Comparison of ENCODE assay signal across 20 mouse cellular contexts in genomic region chr8:48341692-48342091, GRCm38 (mm10).
A peak's percentile ranks its signal among the peaks of the same experiment; 100 is the strongest.
DNase-seq lines count a peak whose midpoint lies in the region; ATAC-seq lines count a peak whose summit lies in the region.
"Had no signal": no experiment of that assay in that cellular context is flagged by ENCODE, and none has a peak within 500 bp of the region (broad histone marks: within the 10 kb centered on the region; RNA-seq: fewer than 3 reads in every experiment).

No protein-coding gene starts in this region.

- no peak overlapping the region; the same call in 1 of the 2 replicates for H3K4me2 ChIP-seq in midbrain, embryonic 16.5 days (ENCODE audit: low read length)
- H3K4me2 ChIP-seq in midbrain, embryonic 13.5 days (replicated peaks): no peak overlapping the region
- H3K4me2 ChIP-seq: embryonic facial prominence, embryonic 12.5 days; heart, embryonic 13.5 days had no signal

- H3K9me3 ChIP-seq in midbrain, embryonic 10.5 days (replicated peaks): no peaks in the 10 kb centered on the region
- H3K9me3 ChIP-seq in midbrain, embryonic 16.5 days (replicated peaks; ENCODE audit: control insufficient read depth, low read length, poor library complexity, severe bottlenecking): no peaks in the 10 kb centered on the region
- H3K9me3 ChIP-seq in midbrain, embryonic 13.5 days: no peaks in the 10 kb centered on the region
- H3K9me3 ChIP-seq: embryonic facial prominence, embryonic 12.5 days; forebrain, embryonic 15.5 days; heart, embryonic 13.5 days had no signal

- H3K27ac ChIP-seq in midbrain, embryonic 10.5 days (replicated peaks): peak overlapping the region; percentile 72; the same call in 1 of the 2 replicates
- no peak overlapping the region for H3K27ac ChIP-seq in midbrain, embryonic 16.5 days (ENCODE audit: low read length)
- H3K27ac ChIP-seq in midbrain, embryonic 13.5 days: no peak overlapping the region
- H3K27ac ChIP-seq: embryonic facial prominence, embryonic 12.5 days; forebrain, embryonic 15.5 days; heart, embryonic 13.5 days had no signal

- intact Hi-C loops in left cerebral cortex, postnatal 4 days (cut with DNase I): no loop called here

- H3K4me3 ChIP-seq in midbrain, embryonic 10.5 days: no peak overlapping the region
- no peak overlapping the region for H3K4me3 ChIP-seq in midbrain, embryonic 16.5 days (ENCODE audit: low read depth, low read length)
- H3K4me3 ChIP-seq in midbrain, embryonic 13.5 days (replicated peaks): no peak overlapping the region
- H3K4me3 ChIP-seq: embryonic facial prominence, embryonic 12.5 days; forebrain, embryonic 15.5 days; heart, embryonic 13.5 days had no signal

- H3K4me1 ChIP-seq in midbrain, embryonic 10.5 days: peaks cover 49% of the 10 kb centered on the region
- peaks cover 13% of the 10 kb centered on the region; the same call in 1 of the 2 replicates for H3K4me1 ChIP-seq in midbrain, embryonic 16.5 days (ENCODE audit: control insufficient read depth, insufficient read depth, low read length)
- peaks cover 32% of the 10 kb centered on the region for H3K4me1 ChIP-seq in midbrain, embryonic 13.5 days (replicated peaks)
- H3K4me1 ChIP-seq: embryonic facial prominence, embryonic 12.5 days; heart, embryonic 13.5 days had no signal

- 29% methylated on average over 4 of the region's 4 CpGs for WGBS in midbrain, embryonic 10.5 days
- 15% methylated on average over 4 of the region's 4 CpGs for WGBS in midbrain, embryonic 16.5 days
- WGBS in midbrain, embryonic 13.5 days: 13% methylated on average over 4 of the region's 4 CpGs

- no peak overlapping the region for H3K9ac ChIP-seq in midbrain, embryonic 16.5 days (ENCODE audit: low read depth, low read length)
- no peak overlapping the region for H3K9ac ChIP-seq in midbrain, embryonic 13.5 days (replicated peaks)
- H3K9ac ChIP-seq: embryonic facial prominence, embryonic 12.5 days; forebrain, embryonic 15.5 days; heart, embryonic 13.5 days had no signal

- peaks cover 12% of the 10 kb centered on the region for H3K36me3 ChIP-seq in midbrain, embryonic 10.5 days
- H3K36me3 ChIP-seq in midbrain, embryonic 16.5 days (ENCODE audit: control insufficient read depth, insufficient read depth, low read length): no peaks in the 10 kb centered on the region; the same call in 1 of the 2 replicates
- no peaks in the 10 kb centered on the region for H3K36me3 ChIP-seq in midbrain, embryonic 13.5 days
- H3K36me3 ChIP-seq: forebrain, embryonic 15.5 days; G1E had no signal

- peaks cover 63% of the 10 kb centered on the region for H3K27me3 ChIP-seq in midbrain, embryonic 10.5 days (ENCODE audit: low read depth, poor library complexity, severe bottlenecking)
- H3K27me3 ChIP-seq in midbrain, embryonic 16.5 days (ENCODE audit: control insufficient read depth, insufficient read depth, low read depth, low read length): no peaks in the 10 kb centered on the region
- peaks cover 23% of the 10 kb centered on the region for H3K27me3 ChIP-seq in midbrain, embryonic 13.5 days
- H3K27me3 ChIP-seq: embryonic facial prominence, embryonic 12.5 days; forebrain, embryonic 15.5 days; heart, embryonic 13.5 days had no signal

- no peak for ATAC-seq in midbrain, embryonic 16.5 days
- 0 out of 2 replicates have a peak, but pooled peaks have one; percentile 19 for ATAC-seq in midbrain, embryonic 13.5 days
- ATAC-seq: CD4-positive, CD25-positive, alpha-beta regulatory T cell, adult 4 months had no signal

- peak; percentile 21 for DNase-seq in embryo, embryonic 10.5 days (ENCODE audit: low spot score)
- DNase-seq in embryo, embryonic 10 days (ENCODE audit: low spot score): no peak
- no peak for DNase-seq in midbrain, embryonic 10.5 days (ENCODE audit: low spot score)
- peak; percentile 17 for DNase-seq in Muller cell, postnatal 12 days (ENCODE audit: inconsistent ontology term)
- no peak for DNase-seq in kidney, postnatal 10 days
- no peak for DNase-seq in left cerebral cortex, postnatal 4 days
- DNase-seq: adrenal gland, postnatal 10 days; B cell, adult 2 months; cerebellum, adult 11-12 months; cerebellum, adult 9-10 months; gastrocnemius, postnatal 36 days; heart, adult 11 months; heart, postnatal 36 days had no signal

Comparison
In these comparisons a context has a peak if more than half of its experiments do, and no peak if none do; other contexts are left out.
1. DNase-seq: peak in embryo, embryonic 10.5 days (single experiment) and Muller cell, postnatal 12 days (single experiment); none in embryo, embryonic 10 days (single experiment), midbrain, embryonic 10.5 days (single experiment), kidney, postnatal 10 days (single experiment) and left cerebral cortex, postnatal 4 days (single experiment).